Mouse (Mus musculus) cortical plate, adult 2 months (tissue): Measurements from ENCODE around the gene Best2.

Experiments used
- CTCF ChIP-seq: fragments of 200-500 bp; IDR thresholded peaks from 2 replicates; pipeline ENCODE4 v1.5.1; 2011; ENCODE audit warnings: mild to moderate bottlenecking, control low read depth, low read length; ENCODE audit not compliant: insufficient read depth; ENCODE audit errors: extremely low read depth
- POLR2A ChIP-seq: fragments of 200-500 bp; IDR thresholded peaks from 2 replicates; pipeline ENCODE4 v1.6.1; 2011; ENCODE audit warnings: mild to moderate bottlenecking, low read length, control low read depth; ENCODE audit not compliant: insufficient read depth; ENCODE audit errors: extremely low read depth

DNA sequence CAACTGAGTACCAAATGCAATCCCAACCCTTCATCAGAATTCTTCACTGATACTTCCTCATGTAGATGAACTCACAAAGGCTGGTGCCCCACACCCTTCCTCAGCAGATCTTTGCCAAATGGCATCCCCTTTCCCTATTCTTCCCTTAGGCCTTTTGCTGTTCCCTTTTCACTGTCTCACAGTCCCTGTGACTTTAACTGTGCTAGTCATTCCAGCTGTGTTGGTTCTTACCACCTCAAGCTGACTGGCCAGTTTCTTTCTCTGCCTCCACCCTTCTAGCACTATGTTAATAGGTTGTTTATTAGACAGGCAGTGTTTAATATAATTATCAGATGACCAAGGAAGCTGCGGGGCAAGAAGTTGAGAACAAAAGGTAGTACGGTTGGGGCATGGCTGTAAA, 45.7 kb downstream of the Best2 start:
- TF ChIP-seq POLR2A (no peak), CTCF (no peak)
